Mouse (Mus musculus) heart, adult 9 months (tissue): ENCODE measurements around the gene Camp.

ENCODE experiments used
- DNase-seq, 2 experiments: peaks; one replicate each; pipeline ENCODE4 v3.0.0; 2022; ENCODE audit warnings: low spot score in 2 of 2

Camp gene

DNA sequence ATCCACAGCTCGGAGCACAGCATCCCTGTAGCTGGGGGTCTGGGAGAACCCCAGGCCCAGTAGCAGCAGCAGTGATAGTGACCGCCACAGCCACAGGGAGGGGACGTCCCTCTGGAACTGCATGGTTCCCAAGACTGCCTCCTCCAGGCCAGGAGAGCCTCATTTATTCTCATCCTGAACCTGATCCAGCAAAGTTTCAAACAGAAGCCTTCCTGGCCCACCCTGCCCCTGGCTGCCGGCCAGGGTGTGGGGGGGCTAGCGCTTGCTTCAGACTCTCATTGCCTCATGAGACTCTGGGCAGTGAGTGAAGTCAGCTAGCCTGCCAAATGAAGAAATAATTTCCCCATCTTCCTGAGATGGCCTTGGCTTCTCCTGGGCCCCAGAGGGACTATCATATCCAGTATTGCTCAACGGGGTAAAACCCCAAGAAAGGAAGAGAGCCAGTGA is at the start of gene Camp:
TSS of gene Camp (minus strand) at position 306 of the 447 bp plus-strand sequence.
- peak; percentile 77 to 83 for DNase-seq

DNA sequence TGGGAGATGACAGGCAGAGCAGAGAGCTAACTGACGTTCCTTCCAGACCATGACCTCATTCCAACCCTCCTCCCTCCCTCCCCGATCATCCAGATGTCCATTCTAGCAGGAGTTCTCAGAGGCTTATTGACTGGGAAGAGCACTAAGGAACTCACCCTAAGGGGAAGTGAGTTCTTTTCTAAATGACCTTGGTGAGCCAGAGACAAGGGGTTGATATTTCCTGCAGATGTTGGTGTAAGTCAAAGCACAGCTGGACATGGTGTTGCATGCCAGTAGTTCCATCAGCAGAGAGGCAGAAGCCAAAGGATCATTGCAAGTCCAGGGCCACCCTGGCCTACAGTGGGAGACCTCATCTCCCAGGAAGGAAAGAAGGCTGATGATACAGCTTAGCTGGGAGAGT is 48.6 kb upstream of the Camp start:
- peak; percentile 69 to 86 for DNase-seq

DNA sequence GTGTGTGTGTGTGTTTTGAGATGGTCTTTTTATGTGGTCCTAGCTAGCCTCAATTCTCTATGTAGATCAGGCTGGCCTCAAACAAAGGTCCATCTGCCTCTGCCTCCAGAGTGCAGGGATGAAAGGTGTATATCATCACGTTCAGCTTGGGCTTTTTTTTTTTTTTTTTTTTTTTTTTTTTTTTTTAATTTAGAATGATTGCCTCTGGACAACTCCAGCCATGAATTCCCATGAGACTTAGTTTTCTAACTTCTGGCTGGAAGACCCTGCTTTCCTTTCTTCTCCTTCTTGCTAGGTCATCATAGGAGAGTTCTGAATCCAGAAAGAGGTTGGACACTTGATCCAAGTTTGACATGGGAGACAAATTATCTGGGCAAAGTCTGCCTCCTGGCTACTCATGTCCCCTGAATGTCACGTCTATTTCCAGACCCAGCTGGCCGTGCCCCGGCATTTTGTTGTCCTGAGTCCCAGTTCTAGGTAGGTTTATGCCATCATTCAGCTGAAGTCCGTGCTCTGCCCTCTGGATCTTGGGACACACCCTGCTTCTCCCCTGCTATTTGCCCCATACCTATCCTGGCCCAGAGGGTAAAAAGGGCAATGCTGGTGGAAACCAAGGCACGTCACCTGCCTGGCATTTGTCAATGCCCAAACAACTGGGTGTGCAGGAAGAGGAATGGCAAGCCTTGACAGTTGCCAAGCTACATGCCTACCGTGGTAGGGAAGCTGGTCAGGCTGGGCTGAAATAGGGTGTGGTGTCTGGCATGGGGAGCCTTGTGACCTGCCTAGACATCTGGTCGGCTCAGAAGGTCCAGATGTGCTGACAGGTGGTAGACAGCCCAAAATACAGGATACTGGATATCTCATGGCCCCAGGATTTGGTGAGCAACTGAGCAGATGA is 47.1 kb upstream of the Camp start:
- peak; percentile 23 to 31 for DNase-seq

DNA sequence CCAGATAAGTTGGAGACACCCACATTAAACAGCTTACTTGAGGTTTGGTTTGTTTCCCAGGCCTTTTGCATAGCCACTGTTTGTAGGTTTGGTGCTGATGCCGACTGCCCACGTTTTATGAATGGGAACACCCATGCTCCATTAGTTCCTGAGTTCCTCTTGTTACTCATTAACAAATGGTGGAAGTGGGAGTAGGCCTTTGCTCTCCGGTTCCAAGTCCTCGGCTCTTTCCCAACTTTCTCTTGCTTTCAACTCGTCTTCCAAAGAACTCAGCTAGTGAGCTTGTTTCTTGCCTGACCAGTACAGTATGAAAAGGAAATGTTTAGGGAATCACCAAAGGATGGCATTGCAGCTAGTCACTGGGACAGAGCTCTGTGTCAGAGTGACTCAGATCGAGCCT is 46.2 kb upstream of the Camp start:
- peak; percentile 65 to 72 for DNase-seq

DNA sequence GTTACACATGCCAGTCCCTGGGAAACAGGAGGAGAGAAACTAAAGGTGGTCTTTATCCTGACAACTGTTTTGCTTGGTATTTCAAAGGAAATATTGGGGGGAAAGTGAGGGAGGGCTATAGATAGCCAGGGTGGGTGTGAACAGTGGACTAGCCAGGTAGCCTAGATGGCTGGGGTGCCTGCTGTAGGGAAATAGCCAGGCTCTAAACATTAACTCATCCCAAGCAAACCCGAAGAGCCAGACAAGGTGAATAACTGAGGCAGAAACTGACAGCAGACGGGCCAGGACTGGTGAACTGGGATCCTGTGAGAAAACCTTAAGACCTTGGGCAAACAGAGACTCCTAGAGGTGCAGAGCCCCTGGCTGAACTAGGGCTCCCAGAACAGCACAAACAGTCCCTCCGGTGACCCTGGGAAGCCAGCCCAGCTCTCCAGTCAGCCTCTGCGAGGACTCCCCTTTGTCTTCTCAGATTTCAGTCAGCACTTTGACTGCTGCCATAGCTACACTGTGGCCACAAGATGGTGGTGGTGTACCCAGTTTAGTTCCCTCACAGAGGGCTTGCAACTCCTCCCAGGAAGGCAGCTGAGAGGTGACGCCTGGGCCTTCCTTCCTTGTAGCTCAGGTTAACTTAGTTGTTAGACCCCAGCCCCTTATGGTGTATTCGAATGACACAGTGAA is 45.1 kb upstream of the Camp start:
- DNase-seq, result peak; percentile 78 to 83

DNA sequence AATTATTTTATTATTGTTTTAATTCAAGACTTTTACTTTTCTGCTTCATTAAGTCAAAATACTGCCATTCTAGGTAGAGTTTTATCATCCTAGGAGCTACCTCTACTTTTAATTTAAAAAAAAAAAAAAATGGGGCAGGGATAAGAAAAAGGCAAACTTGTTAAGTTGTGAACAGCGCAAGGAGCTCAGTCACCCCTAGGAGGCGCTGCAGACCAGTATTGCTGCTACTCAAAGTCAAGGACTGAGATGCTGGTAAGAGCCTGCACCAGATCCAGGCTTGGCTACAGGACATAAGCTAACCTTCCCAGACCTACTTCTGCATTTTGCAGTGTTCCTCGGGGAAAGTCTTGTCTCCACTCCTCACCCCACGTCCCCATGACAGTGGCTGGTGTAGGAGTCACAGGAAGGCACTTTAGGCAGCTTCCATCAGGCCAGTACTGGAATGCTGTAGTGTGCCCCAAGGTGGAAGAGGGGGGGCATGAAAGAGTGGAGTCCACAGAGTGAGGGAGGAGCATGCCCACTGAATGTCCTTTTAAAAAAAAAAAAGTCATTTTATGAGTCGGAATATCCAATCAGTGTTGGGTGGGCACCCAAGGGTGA is 43.3 kb upstream of the Camp start:
- DNase-seq, result peak; percentile 43 to 73

DNA sequence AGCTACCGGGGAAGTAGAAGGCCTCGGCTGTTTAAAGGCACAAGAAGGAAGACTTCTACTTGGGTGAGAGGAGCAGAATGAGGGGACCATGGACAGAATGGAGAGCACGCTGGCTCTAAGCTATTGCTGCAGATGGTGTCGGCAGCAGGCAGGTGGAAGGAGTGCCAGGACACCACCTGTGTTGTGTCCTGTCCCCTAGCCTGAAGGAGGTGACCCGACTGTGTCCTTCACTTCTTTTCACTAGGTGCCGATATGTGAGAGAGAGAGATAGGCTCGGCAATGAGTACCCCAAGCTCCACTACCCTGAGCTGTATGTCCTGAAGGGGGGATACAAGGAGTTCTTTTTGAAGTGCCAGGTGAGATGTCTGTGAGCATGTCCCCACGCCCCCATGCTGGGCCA is 42.1 kb upstream of the Camp start:
- DNase-seq, result no peak

DNA sequence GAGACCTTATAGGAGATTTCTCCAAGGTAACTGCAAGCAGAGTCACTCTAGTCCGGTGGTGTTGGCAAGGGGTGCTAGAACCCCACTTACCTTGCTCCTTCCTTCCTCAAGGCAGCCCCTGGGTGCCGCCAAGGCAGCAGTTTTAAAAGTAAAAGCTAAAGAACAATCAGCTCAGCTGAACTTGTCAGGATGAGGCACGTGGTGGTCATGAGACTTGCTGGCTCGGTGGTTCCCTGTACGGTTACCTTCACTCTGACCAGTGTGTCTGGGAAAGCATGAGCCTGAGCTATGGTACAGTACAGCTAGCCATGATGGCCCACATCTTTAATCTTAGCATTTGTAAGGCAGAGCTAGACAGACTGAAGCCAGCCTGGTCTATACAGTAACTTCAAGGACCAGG is 37.9 kb upstream of the Camp start:
- no peak for DNase-seq

DNA sequence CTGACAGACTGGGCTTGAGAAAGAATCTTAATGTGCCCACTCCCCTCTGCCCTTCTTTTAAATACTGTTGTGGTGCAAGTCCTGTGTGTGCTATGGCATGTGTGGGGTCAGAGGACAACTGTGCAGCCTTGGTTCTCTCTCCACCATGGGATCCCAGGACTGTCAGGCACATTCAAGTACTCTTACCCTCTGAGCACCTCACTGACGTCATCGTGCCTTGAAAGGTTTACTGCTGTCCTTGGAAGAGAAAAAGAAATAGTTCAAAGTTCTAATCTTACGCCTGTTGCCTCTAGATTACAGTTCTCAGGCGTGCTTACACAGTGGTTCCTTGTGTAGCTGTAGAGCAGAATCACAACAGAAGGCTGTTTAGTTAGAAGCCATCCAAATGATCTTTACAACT is 36.8 kb upstream of the Camp start:
- DNase-seq, result no peak

DNA sequence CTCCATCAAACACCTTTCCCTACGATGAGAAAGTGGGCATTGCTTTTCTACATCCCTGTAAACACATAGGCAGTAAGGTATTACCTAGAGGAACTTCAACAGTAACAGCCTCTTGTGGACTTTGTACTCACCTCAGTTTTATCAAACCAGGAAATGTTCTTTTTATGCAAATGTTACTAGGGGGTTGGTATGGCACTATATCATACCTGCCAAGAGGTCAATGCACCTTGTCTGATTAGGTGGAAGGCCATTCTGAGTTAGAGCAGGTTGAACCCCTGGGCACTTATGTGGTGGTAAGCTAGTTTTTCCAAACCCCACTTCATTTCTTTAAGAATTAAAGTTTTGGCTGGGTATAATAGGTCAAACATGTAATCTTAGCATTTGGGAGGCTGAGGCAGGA is 29.9 kb upstream of the Camp start:
- no peak for DNase-seq

DNA sequence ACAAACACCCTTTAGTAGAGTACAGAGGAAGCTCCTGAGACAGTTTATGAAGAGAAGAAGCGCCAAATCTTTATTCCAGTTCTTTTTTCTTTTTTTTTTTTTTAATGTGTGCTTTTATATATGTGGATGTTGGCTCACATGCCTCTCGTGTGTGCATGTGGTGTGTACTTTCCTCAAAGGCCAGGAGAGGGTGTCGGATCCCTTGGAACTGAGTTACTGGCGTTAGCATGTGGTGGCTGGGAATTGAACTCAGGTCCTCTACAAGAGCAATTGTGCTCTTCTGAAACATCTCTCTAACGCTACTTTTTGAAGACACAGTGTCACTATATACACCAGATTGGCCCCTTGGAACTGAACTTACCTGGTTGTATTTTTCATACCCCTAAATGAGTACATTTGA is 28.2 kb upstream of the Camp start:
- DNase-seq, result no peak

DNA sequence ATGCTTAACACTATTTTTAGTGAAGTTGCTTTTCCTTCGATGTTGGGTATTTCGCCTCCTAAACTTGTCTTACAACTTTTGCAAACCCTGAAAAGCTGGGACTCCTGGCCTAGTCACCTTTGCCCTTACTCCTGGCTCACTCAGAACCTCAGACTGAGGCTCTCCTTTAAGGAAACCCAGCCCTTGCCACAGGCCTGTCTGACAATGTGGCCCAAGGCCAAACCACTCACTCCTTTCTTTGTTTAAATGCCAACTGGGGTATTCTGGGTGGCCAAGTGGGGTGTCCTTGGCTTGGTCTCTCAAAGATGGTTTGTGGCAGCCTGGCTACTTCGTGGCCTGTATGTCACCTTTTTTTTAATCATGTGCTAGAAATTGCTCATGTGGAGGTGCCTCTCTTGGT is 27.3 kb upstream of the Camp start:
- no peak for DNase-seq

DNA sequence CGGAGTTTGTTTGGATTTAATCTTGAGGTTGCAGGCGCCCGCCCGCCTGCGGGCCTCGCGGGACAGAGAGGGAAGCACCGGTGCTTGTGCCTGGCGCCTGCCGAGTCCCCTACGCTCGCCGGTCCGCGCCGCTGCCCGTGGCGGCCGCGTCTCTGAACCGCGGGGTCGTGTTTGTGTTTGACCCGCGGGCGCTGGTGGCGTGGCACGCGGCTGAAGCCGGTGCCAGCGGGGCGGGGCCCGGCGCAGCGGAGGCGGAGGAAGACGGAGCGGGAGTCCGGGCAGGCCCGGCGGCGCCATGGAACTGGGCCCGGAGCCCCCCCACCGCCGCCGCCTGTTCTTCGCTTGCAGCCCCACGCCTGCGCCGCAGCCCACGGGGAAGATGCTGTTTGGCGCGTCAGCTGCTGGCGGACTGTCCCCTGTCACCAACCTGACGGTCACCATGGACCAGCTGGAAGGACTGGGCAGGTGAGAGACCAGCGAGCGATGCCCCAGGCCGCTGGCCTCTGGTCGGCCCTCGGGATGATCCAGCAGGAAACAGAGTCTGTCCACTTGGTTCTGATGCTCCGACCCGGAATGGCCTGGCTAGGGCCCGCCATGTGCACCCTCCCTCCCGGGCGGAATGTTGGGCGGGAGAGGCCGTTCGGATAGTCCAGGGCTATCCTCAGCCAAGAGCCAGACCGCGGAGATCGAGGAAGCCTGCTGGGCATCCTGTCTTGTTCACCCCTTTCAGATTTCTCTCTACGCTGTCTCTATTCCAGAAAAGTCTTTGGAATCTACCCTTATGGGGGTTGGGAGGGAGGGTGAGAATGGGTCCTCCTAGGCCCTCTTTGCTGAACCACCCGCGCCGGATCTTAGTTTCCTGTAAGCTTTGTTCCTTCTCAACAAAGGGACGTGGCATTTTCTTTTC is 26.5 kb upstream of the Camp start:
- DNase-seq, result peak in 1 of 2 experiments; percentile 42

DNA sequence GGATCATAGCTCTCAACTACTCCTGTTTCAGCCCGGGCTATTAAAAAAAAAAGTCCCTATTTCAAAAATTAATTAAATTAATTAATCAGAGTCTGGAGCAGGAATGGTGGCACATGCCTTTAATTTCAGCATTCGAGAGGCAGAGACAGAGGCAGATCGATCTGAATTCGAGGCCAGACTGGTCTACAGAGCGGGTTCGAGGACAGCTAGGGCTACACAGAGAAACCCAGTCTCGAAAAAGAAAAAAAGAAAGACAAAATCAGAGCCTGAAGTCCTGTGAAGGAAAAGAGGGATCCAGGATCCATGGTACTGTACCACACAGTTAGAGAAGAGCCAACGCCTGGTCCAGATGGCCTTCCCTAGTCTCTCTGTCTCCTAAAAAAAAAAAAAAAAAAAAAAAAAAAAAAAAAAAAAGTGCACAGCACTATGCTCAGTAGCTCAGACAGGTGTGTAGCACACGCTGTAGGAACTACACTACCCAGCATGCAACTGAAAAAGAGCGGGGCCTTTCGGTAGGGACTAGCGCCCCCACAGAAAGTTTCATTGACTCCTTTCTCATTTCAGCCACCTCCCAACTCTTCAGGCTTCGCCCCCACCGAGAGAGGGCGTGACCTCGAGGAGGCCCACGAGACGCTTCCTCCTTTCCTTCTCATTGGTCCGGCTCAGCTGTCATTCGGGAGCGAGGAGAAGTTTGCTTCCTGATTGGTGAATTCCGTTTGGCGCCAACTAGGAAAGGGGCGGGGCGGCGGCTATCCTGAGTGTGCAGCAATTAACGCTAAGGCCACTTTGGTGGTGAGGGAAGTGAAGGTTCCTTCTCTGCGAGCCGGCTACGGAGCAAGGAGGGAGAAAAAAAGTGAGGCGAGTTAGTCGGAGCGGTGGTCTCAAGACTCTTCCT is 25.6 kb upstream of the Camp start, which contains the start of gene Cdc25a:
TSS of gene Cdc25a (plus strand) at position 783 of the 895 bp plus-strand sequence.
- peak; percentile 99 for DNase-seq

DNA sequence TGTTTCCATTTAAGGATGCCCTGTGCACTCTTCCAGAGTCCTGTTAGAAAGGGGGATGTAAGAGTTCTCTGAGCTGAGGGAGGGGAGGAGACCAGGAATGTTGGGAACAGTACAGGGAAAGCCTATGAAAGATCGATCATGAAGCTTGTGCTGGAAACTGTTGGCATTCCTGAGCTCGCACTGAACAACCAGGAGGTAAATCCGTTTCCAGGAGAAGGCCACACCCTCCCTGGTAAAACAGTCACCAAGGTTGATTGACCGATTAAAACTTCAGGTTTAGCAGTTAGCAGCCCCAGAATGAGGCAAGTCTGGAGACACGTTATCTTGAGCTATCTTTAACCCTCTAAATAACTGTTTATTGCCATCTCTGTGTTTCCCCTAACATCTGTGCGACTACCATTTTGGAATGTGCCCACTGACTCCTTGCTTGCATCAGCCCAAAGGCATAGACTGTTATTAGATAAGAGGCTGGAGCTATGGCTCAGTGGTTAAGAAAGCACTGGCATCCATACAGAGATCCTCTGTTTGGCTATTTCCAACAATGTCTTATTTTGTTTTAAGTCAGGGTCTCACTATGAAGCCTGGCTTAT is 21.7 kb upstream of the Camp start:
- DNase-seq, result no peak

DNA sequence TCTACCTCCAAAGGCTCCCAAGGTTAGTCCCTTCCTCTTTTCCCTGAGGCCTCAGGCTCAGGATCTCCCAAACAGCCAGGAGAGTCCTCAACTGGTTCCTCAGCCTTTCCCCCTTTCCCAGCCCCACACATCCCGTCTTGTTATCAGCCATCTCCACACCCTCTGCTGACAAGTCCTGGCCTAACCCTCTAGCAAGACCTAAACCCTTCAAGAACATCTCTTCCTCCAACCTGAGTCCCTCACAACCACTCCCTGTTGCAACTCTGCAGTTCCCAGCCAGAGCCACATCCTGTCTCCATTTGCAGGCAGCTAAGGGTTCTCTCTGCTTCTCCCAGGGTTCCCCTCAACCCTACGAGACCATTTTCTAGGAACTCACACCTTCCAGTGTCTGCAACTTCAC is 16.8 kb upstream of the Camp start:
- DNase-seq, result no peak

DNA sequence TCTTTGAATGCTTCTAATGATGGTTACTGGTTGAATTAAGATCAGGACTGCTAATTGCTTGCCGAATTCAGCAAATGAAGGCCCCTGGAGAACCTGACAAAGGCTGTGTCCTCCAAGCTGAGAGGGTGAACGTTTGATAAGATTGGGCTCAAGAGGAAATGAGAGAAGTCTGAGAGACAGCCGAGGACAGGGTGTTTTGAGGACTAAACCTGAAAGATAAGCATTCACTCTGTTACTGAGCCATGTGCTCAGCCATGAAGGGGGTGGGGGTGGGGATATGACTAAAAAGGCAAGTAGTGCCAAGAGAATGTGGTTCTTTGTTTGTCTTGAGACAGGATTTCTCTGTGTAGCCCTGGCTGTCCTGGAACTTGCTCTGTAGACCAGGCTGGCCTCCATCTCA is 13.7 kb upstream of the Camp start:
- DNase-seq, result no peak

DNA sequence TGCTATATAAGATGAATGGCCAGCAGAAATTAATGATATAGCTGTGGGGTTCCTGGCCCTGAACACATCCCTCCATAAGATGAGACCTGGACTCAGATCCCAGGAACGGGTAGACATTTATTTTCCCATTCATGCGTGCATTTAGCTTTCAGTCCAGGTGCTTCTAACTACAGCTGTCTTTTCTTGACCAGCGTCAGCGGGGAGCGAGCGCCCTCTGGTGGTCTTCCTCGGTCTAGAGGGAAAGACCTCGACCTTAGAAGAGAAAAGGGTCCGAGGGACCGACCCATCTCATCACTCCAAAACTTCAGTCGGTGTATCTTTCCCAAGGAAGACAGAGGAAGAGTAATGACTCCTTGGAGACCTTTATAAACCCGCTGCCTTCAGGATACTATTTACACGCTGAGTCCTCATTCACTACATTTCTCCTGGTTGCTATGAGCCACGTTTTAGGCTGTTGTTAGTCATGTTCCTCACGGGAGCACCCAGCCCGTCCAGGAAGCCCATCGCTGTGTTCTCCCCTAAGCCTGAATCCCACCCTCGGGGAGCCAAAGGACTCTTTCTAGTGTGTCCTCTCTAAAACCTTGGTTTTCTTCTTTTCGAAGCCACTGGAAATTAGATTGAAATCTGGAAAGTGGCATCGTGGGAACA is 13.1 kb upstream of the Camp start:
- peak; percentile 23 to 63 for DNase-seq

DNA sequence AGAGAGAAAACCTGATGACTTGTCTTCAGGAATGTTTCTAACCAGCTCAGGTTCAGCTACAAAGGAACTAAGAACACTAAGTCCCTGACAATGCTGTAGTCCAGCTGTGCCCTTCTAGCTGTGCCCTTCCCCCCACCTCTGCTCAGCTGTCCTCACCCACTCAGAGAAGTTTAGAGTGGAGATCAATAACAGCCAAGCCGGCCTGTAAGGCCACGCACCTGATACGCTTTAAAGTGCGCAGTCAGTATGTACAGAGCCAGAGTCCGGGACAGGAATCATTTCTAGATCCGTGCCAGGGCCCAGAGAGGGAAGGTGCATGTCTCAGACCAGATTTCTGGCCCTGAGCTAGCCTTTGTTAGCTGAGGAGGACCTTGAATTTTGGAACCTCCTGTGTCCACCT is 6.5 kb upstream of the Camp start:
- no peak for DNase-seq

DNA sequence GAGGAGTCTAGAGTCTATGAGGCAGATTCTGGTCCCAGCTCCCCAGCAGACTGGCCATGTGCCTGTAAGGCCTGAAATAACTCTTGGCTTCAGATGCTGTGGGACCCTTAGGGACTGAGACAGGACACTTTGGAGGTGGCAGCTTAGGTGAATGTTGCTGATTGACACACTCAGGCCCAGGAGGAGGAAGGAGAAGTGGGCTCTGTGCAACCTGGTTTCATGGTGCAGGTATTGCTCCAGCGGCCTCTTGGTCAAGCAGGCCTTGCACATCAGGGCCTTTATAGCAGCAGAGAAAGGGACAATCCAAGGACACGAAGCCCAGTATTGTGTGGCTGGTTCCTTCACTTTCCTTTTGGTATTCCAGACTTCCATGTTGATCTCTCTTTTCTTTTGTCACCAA is 4.9 kb upstream of the Camp start:
- no peak for DNase-seq
